Mouse (Mus musculus) embryo, embryonic 11.5 days (tissue): Measurements from ENCODE around the gene Cpne8.

Experiments
- DNase-seq: peaks from one replicate; pipeline ENCODE4 v3.0.0-alpha.2; 2012; ENCODE audit warnings: low read depth, low spot score

Cpne8 gene

GRCm38 (mm10) chr15:90678985-90679759 is at the start of gene Cpne8:
Gene Cpne8 (minus strand): TSS chr15:90679432.
- DNase-seq, result no peak

DNA sequence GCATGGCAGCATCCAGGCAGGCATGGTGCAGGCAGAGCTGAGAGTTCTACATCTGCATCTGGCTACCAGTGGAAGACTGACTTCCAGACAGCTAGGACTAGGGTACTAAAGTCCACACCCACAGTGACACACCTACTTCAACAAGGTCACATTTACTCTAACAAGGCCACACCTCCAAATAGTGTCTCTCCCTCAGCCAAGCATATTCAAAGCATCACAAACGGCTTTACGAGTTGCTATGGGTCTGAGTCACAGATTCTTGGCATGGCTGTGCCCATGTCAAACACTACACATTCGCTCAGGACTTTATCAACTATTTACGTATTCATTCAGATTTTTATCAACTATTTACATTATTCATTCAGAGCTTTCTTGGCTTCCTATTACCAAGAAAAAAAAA is 38.5 kb upstream of the Cpne8 start:
- no peak for DNase-seq

DNA sequence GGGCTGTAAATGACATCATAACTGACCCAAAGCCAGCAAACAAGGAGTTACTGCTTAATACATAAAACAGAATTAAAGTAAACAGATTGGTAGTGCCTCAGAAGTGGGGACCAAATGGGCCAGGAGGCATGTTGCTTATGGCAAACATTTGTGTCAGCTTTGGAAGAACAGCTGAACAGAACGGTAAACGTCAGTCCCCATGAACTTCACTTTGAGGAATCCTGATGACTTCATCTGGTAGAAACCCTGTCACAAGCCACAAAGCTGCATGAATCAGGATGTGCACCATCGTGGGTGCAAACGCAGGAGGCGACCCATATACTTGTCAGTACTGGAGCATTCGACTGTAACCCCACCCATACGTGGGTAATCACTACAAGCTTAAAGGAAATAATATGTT is 30.1 kb upstream of the Cpne8 start:
- no peak for DNase-seq

DNA sequence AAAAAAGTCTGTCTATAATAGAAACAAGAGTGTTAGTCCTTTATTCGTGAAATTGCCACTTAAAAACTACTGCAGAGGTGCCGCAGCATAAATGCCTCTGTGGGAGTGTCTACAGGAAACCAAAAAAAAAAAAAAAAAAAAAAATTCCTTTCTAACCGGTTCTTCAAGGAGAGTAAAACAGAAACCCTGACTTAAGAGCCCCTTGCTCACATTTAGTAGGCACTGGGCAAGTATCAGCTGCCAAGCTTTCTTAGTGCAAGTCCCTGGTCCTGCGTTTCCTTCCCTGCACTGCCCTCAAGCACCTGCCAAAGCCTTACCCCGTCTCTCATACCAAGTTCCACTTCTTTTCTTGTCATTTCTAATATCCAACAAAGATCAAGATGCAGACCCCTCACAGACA is 25.1 kb upstream of the Cpne8 start:
- DNase-seq, result no peak

DNA sequence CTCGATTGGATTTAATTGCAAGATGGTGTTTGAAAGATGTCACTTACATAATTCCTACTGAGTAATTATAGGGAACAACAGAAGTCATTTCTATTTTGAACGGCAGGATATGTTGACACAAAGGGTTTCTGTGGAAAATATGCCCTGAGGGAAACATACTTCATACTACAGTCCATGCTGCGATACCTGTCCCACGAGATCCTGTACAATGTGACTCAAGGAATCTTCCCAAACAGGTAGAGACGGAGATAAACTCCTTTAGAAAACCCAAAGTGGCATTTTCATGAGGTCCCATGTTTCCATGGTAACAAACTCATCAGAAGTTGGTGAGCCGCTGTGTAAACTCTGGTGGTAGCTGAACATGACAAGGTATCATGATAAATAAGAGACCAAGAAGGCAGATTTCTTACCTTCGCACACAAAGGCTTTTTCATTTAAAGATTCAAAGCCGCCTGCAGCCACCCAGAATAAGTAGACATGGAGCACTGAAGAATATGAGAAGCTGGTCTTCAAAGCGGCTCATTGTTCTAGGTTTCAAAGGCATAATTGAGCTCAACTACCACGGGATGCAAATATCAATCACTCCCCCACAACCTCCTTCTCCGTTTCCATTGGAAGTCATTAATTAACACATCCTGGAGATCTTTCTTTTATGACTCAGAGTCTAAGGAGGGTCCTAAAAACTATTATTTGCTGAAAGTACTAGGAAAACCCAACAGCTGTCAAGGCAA is 24.4 kb upstream of the Cpne8 start:
- no peak for DNase-seq

GRCm38 (mm10) chr15:90686770-90687169 is 7.5 kb upstream of the Cpne8 start:
- no peak for DNase-seq

GRCm38 (mm10) chr15:90679760-90680579 is 738 bp upstream of the Cpne8 start:
- DNase-seq, result peak; percentile 58

GRCm38 (mm10) chr15:90678488-90678887 is 744 bp downstream of the Cpne8 start:
- DNase-seq, result no peak

DNA sequence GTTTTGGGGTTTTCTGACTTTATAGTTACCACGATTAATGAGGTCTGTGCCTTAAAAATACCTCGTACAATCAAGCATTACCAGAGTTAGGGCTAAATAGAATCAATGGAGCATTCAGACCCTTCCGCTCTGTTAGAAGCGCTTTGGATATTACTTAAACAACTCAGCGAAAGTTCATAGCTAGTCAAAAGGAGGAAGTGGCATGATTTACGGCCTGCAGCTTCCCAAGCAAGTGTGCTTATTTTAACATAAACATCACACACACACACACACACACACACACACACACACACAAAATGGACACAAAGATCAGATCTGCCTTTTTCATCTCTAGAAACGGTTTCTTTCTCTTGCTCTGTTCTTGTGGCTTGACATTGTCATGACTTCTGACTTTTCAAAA is 9.7 kb downstream of the Cpne8 start:
- DNase-seq, result no peak

- no peak for DNase-seq
Measured at GRCm38 (mm10) chr15:90666893-90667292, 12.3 kb downstream of the Cpne8 start.

DNA sequence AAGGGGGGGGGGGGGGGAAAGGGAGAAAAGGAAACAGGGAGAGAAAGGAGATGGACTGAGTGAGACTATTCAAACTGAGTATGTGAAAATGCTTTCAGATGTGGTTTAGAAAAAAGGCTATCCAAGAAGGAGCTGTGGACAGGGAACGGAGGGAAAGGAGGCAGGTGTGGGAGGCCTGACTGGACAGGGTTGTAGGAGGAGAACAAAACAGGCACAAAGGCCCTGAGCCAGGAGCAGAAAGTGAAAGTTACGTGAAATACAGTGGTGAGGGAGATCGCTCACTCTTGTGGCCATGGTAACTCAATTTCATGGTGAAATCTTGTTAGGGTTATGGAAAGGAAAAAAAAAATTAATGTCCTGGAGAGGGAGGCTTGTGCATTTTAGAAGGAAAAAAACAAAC is 14.6 kb downstream of the Cpne8 start:
- DNase-seq, result no peak

DNA sequence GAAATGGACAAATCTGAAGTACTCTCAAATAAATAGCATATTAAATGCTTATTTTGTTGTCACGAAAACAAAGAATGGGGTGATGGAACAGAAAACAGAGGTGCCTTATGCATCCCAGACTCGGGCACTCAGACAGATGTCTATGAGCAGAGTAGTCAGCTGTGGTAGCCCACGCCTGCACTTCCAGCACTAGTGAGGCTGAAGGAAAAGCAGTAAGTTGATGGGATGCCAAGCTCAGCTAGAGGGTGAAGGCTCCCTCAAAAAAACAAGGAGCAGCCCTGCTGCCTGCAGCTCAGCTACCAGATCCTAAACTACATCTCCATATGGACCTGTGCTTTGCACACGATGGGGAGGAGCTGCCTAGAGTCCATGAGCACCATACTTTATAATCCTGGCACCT is 15.6 kb downstream of the Cpne8 start:
- no peak for DNase-seq

DNA sequence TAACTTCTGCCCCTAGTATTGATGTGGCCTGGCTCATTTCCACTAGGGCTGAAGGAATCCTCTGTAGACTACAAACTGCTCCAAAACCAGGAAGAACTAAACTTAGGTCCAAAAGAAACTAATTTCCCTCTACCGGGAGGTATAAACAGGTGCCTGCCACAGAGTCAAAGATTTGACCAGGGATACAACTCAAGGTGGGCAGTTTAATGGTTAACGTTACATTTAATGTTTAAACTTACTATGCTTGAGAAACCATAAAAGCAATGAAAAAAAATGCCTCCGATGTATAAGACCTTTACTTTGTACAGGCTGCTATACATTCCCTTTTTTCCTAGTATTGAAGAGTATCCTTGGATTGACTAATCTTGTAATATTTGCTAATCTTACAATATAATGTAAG is 18.5 kb downstream of the Cpne8 start:
- DNase-seq, result no peak

- no peak for DNase-seq
Measured at GRCm38 (mm10) chr15:90658053-90658452, 21.2 kb downstream of the Cpne8 start.

DNA sequence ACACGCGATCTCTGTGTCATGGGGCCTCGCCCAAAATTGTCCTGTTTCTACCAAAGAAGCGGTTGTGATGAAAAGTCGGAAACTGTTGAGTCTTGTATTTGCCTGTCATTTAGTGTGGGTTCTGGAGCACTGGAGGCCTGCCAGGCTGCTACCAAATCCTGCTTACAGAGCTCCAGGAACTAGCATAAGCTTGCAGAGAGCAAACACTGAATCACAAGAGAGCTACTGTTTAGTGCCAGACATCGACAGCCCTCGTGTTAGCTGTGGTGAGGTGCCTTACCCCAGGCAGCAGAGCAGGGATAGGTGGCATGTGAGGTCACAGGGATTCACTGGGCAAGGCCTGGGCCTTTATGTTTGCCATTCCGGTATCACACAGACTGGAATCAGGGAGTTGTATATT is 22.7 kb downstream of the Cpne8 start:
- no peak for DNase-seq

DNA sequence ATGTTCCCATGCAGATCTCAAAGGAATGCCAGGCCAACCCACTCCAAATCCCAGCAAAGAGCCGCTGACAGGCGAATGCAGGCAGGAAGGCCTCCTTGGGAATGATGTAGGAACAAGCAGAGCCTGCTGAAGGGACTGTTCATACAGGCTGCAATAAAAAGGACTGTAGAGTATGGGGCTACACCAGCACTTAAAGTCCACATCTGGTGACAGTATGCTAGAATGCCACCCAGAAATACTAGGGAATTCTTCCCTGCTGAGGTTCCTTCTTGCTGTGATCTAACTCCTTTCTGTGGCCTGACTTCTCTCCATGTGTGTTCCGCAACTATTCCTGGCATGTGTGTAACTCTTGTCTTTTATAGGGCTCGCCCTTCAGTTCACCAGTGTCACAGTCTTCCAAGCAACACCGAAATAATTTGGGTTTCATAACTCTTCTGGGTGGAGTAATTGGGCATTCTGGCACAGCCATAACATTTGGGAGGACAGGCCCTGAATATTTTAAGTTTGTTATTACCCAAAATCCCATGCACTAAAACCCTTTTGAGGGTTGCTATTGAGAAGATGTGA is 32.1 kb downstream of the Cpne8 start:
- DNase-seq, result no peak

GRCm38 (mm10) chr15:90646326-90646725 is 32.9 kb downstream of the Cpne8 start:
- DNase-seq, result no peak

GRCm38 (mm10) chr15:90645828-90646227 is 33.4 kb downstream of the Cpne8 start:
- no peak for DNase-seq

- DNase-seq, result no peak
Measured at GRCm38 (mm10) chr15:90624201-90624600, 55.0 kb downstream of the Cpne8 start.

DNA sequence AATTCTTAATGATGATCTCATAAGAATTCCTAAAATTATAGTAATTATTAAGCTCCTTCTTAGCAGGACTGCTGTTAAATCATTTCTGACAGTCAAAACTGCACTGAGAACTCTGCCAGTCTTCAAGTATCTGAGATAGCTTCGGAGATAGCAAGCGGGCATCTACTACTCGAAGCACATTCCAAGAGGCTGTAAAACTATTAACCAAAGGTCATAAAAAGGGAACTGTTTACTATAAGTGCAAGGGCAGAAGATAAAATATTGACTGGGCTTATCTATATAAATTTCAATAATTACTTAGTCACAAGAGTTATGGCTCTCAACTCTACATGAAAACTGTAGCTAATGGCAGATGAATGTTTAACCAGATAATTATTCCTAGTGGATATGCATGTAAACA is 57.2 kb downstream of the Cpne8 start:
- no peak for DNase-seq

- DNase-seq, result no peak
Measured at GRCm38 (mm10) chr15:90619736-90620135, 59.5 kb downstream of the Cpne8 start.
